Mouse (Mus musculus): ENCODE results near the gene Map4. TPM values are rescaled to one million over a fixed set of nuclear protein-coding genes. Genes with fewer than 3 reads are reported as not detected.

Map4 gene
- polyA plus RNA-seq, 1 experiment from 2014 or later, result 38.5 TPM

Small RNA genes lying within 50 kb of the gene (microRNA-seq; reads per million reads assigned to microRNA genes)
- gene Mir7089, result 2.4 reads per million

Other genes starting within 250 kb of the Map4 start
- not detected in 2 replicates for gene Fbxw18, start 228.8 kb upstream of the Map4 start, polyA plus RNA-seq (2014; fragmentation: Nextera tagmentation; extraction: Ambion mirVana)
- not detected in 2 replicates for gene Fbxw26, start 185.4 kb upstream of the Map4 start, polyA plus RNA-seq (2014; fragmentation: Nextera tagmentation; extraction: Ambion mirVana)
- gene Fbxw27, start 140.8 kb upstream of the Map4 start, polyA plus RNA-seq (2014; fragmentation: Nextera tagmentation; extraction: Ambion mirVana), result not detected in 2 replicates
- not detected in 2 replicates for gene Spink8, start 119.2 kb upstream of the Map4 start, polyA plus RNA-seq (2014; fragmentation: Nextera tagmentation; extraction: Ambion mirVana)
- 84.8 and 91.5 TPM in 2 replicates for gene Nme6, start 98.7 kb upstream of the Map4 start, polyA plus RNA-seq (2014; fragmentation: Nextera tagmentation; extraction: Ambion mirVana)
- 0.61 TPM in 1 of 2 replicates, not detected in the other for gene Camp, start 81.8 kb upstream of the Map4 start, polyA plus RNA-seq (2014; fragmentation: Nextera tagmentation; extraction: Ambion mirVana)
- 42.8 and 50.2 TPM in 2 replicates for gene Cdc25a, start 55.9 kb upstream of the Map4 start, polyA plus RNA-seq (2014; fragmentation: Nextera tagmentation; extraction: Ambion mirVana)
- 206 and 217 TPM in 2 replicates for gene Smarcc1, start 186.2 kb downstream of the Map4 start, polyA plus RNA-seq (2014; fragmentation: Nextera tagmentation; extraction: Ambion mirVana)
- gene Dhx30, start 186.4 kb downstream of the Map4 start, polyA plus RNA-seq (2014; fragmentation: Nextera tagmentation; extraction: Ambion mirVana), result 179 and 190 TPM in 2 replicates